Mouse (Mus musculus) splenic B cell, adult 2 months (primary cell): ENCODE data around the gene Praf2.
"Not testable (repeated sequence)": the region's sequence is repeated elsewhere in the genome, so short reads cannot be mapped to it uniquely, and the experiment has no call there.

Source experiments
- DNase-seq: peaks from one replicate; pipeline ENCODE4 v3.0.0-alpha.2; 2011; ENCODE audit warnings: low read depth, low spot score
- H3K27me3 ChIP-seq: 2 replicates; pipeline ENCODE4 v1.6.1; 2012; ENCODE audit warnings: mild to moderate bottlenecking, low read length, moderate library complexity, mixed read lengths; ENCODE audit not compliant: control insufficient read depth, poor library complexity, insufficient read depth, severe bottlenecking
- H3K36me3 ChIP-seq: 2 replicates; pipeline ENCODE4 v1.6.1; 2012; ENCODE audit warnings: mild to moderate bottlenecking, low read length, moderate library complexity, mixed read lengths; ENCODE audit not compliant: control insufficient read depth, poor library complexity, insufficient read depth, severe bottlenecking

Praf2 gene

GRCm38 (mm10) chrX:7728215-7728921, at the start of gene Praf2:
TSS of gene Praf2 (plus strand) at chrX:7728439.
- peak; percentile 88 for DNase-seq
- Histone ChIP-seq H3K36me3 (no peaks in the 10 kb centered on the region), H3K27me3 (no peaks in the 10 kb centered on the region)

- DNase-seq: no peak
- H3K36me3 ChIP-seq: no peaks in the 10 kb centered on the region
- H3K27me3 ChIP-seq: no peaks in the 10 kb centered on the region
These were observed 49.3 kb upstream of the Praf2 start for GRCm38 (mm10) chrX:7678986-7679385.

GRCm38 (mm10) chrX:7679405-7680056, 48.7 kb upstream of the Praf2 start:
- Histone ChIP-seq H3K36me3 (no peaks in the 10 kb centered on the region), H3K27me3 (no peaks in the 10 kb centered on the region)
- peak; percentile 93 for DNase-seq

GRCm38 (mm10) chrX:7680057-7680412, 48.2 kb upstream of the Praf2 start:
- no peak for DNase-seq
- H3K36me3 ChIP-seq: no peaks in the 10 kb centered on the region

GRCm38 (mm10) chrX:7680864-7681263, 47.4 kb upstream of the Praf2 start, which contains the start of gene Magix:
TSS of gene Magix (minus strand) at chrX:7681251.
- no peaks in the 10 kb centered on the region for H3K27me3 ChIP-seq
- no peak for DNase-seq
- no peaks in the 10 kb centered on the region for H3K36me3 ChIP-seq

More at GRCm38 (mm10) chrX:7680057-7680412, 48.2 kb upstream of the Praf2 start:
- no peaks in the 10 kb centered on the region for H3K27me3 ChIP-seq

- Histone ChIP-seq H3K27me3 (no peaks in the 10 kb centered on the region), H3K36me3 (no peaks in the 10 kb centered on the region)
- no peak for DNase-seq
These were observed 39.9 kb upstream of the Praf2 start for GRCm38 (mm10) chrX:7688321-7688720.

GRCm38 (mm10) chrX:7690486-7690885, 37.8 kb upstream of the Praf2 start:
- no peak for DNase-seq
- no peaks in the 10 kb centered on the region for H3K36me3 ChIP-seq
- no peaks in the 10 kb centered on the region for H3K27me3 ChIP-seq

GRCm38 (mm10) chrX:7692862-7693261, 35.4 kb upstream of the Praf2 start:
- Histone ChIP-seq H3K36me3 (no peaks in the 10 kb centered on the region), H3K27me3 (no peaks in the 10 kb centered on the region)
- DNase-seq: peak; percentile 81

- no peaks in the 10 kb centered on the region for H3K27me3 ChIP-seq
- no peak for DNase-seq
- no peaks in the 10 kb centered on the region for H3K36me3 ChIP-seq
These were observed 31.7 kb upstream of the Praf2 start for GRCm38 (mm10) chrX:7696520-7696919.

- no peaks in the 10 kb centered on the region for H3K27me3 ChIP-seq
- no peaks in the 10 kb centered on the region for H3K36me3 ChIP-seq
- peak; percentile 92 for DNase-seq
These were observed 31.3 kb upstream of the Praf2 start, which contains the start of gene Gpkow for GRCm38 (mm10) chrX:7696954-7697381. TSS of gene Gpkow (plus strand) at chrX:7697131.

- DNase-seq, H3K27me3 ChIP-seq, H3K36me3 ChIP-seq: not testable (repeated sequence)
These were observed 14.5 kb upstream of the Praf2 start for GRCm38 (mm10) chrX:7713764-7714134.

- H3K36me3 ChIP-seq, H3K27me3 ChIP-seq: not testable (repeated sequence)
These were observed 13.9 kb upstream of the Praf2 start, which contains the start of gene Wdr45 for GRCm38 (mm10) chrX:7714135-7714899. TSS of gene Wdr45 (plus strand) at chrX:7714333.

GRCm38 (mm10) chrX:7716058-7716457, 12.2 kb upstream of the Praf2 start:
- H3K36me3 ChIP-seq, H3K27me3 ChIP-seq: not testable (repeated sequence)
- DNase-seq: peak; percentile 29

More at GRCm38 (mm10) chrX:7714135-7714899, 13.9 kb upstream of the Praf2 start, which contains the start of gene Wdr45:
- DNase-seq: peak; percentile 96

GRCm38 (mm10) chrX:7721514-7722281, 6.5 kb upstream of the Praf2 start, which contains the start of gene Gm45208:
TSS of gene Gm45208 (plus strand) at chrX:7722245.
- H3K36me3 ChIP-seq: no peaks in the 10 kb centered on the region
- H3K27me3 ChIP-seq: no peaks in the 10 kb centered on the region
- DNase-seq: peak; percentile 81
